Mouse (Mus musculus) right cerebral cortex, postnatal 4 days (tissue): ENCODE data around the gene Igfbp5.

Source experiments
- DNase-seq: peaks from one replicate; pipeline ENCODE4 v3.0.0-alpha.2; 2022

Igfbp5 gene

GRCm38 (mm10) chr1:72839791-72840190 lies 34.9 kb downstream of the Igfbp5 start:
- DNase-seq: no peak

DNA sequence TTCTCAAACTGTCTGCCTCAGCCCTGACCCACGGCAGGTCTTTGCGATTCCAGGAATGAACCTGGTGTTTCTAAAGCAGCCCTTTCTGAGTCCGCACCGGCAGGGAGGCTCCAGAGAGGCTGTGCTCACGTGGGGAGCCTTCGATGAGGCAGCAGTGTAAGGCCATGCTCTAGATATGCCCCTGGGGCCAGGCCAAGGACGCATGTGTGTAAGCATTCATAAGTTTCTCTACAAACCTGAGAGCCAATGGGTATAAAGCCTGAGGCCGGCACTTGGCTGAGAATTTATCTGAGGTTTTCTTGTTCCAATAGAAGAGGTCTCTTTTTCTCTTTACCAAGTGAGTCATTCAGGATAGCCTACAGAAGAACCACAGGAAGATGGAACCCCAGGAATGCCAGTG lies 35.3 kb downstream of the Igfbp5 start:
- DNase-seq: no peak

- no peak for DNase-seq
These were observed 41.1 kb downstream of the Igfbp5 start for GRCm38 (mm10) chr1:72833563-72833962.

DNA sequence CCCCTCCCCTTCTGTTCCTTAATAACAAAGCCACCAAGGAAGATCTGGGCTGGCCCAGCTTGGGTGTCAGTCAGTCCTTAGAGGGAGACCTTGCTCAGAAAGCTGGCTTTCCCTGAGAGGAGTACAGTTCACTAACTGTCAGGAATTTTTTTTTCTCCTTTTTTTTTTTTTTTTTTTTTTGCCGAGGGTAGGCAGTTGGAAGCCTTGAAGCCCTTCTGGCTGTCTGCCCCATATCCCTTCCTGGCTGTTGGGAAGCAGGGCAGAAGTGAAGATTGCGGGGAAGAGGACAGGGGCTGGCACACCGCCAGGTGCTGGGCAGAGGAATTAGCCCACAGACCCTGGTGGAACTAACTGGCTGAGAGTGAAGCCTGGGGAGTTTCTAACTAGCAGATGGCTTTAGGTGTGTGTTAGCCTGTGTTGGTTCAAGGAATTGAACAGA lies 42.0 kb downstream of the Igfbp5 start:
- no peak for DNase-seq

- no peak for DNase-seq
These were observed 44.2 kb downstream of the Igfbp5 start for GRCm38 (mm10) chr1:72830485-72830884.

DNA sequence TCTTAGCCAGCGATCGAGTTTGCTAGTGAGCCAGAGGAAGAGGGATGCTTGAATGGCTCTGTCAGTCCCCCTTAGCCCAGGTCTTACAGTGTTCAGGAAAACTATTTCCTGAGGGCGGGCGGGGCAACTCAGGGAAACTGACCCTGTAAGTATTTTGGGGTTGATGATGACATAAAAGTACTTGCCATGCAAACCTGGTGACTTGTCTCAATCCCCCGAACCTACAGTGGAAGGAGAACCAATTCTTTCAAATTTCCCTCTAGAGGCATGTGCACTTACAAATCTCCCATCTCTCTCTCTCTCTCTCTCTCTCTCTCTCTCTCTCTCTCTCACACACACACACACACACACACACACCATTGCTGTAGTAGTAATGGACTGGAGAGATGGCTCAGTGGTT lies 45.8 kb downstream of the Igfbp5 start:
- no peak for DNase-seq

- peak; percentile 28 for DNase-seq
These were observed 47.0 kb downstream of the Igfbp5 start for GRCm38 (mm10) chr1:72827411-72828315.

GRCm38 (mm10) chr1:72826931-72827330 lies 47.8 kb downstream of the Igfbp5 start:
- DNase-seq: no peak

- DNase-seq: no peak
These were observed 48.2 kb downstream of the Igfbp5 start for GRCm38 (mm10) chr1:72826446-72826845.

- DNase-seq: no peak
These were observed 48.8 kb downstream of the Igfbp5 start for GRCm38 (mm10) chr1:72825921-72826320.

- no peak for DNase-seq
These were observed 49.4 kb downstream of the Igfbp5 start for GRCm38 (mm10) chr1:72825286-72825685.

DNA sequence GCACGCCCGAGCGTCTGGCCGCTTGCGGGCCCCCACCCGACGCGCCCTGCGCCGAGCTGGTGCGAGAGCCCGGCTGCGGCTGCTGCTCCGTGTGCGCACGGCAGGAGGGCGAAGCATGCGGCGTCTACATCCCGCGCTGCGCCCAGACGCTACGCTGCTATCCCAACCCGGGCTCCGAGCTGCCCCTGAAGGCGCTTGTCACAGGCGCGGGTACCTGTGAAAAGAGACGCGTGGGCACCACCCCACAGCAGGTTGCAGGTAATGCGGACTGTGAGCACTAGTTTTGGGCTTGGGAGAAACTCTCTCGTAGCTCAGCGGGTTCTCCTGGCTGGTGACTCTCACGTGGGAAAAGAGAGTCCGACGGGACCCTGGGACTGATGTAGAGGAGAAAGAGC lies 50.0 kb downstream of the Igfbp5 start:
- peak; percentile 49 for DNase-seq

GRCm38 (mm10) chr1:72823751-72824706 lies 50.7 kb downstream of the Igfbp5 start, which contains the start of gene Igfbp2:
Gene Igfbp2, plus strand, starts transcription at chr1:72824503.
- DNase-seq: peak; percentile 69

DNA sequence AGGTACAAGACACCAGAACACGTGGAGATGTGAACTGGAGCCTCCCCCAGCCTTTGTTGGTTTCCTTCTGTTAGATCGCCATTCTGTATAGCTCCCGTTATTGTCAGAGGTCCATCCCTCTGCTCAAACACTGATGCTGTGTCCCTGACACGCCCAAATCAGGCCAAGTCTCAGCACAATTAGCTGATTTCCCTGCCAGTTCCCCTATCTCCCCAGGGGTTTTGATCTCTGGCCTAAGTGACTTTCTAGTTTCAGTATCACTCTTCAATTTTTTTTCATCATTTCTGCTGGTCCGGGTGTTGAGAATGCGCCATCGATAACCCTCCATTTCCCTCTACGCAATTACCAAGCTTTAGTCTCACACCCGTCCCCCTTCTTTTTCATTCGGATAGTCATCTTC lies 51.8 kb downstream of the Igfbp5 start:
- DNase-seq: no peak

DNA sequence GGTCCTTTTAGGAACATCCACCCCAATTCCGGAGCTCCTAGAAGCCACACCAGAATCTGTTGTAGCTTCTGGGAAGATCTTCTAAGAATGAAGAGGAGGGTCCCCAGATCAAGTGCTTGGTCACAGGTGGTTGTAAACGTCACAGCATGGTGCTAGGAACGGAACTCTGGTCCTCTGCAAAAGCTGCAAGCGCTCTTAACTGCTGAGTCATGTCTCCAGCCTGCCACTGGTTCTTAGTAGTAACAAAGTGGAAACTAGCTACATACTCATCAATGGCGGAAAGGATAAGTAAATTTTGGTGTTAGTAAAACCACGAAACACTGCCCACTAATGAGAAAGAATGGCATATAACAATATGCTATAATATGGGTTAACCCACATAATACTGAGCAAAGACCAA lies 54.7 kb downstream of the Igfbp5 start:
- DNase-seq: no peak

- DNase-seq: no peak
These were observed 59.1 kb downstream of the Igfbp5 start for GRCm38 (mm10) chr1:72815616-72816015.

GRCm38 (mm10) chr1:72815184-72815583 lies 59.5 kb downstream of the Igfbp5 start:
- no peak for DNase-seq

DNA sequence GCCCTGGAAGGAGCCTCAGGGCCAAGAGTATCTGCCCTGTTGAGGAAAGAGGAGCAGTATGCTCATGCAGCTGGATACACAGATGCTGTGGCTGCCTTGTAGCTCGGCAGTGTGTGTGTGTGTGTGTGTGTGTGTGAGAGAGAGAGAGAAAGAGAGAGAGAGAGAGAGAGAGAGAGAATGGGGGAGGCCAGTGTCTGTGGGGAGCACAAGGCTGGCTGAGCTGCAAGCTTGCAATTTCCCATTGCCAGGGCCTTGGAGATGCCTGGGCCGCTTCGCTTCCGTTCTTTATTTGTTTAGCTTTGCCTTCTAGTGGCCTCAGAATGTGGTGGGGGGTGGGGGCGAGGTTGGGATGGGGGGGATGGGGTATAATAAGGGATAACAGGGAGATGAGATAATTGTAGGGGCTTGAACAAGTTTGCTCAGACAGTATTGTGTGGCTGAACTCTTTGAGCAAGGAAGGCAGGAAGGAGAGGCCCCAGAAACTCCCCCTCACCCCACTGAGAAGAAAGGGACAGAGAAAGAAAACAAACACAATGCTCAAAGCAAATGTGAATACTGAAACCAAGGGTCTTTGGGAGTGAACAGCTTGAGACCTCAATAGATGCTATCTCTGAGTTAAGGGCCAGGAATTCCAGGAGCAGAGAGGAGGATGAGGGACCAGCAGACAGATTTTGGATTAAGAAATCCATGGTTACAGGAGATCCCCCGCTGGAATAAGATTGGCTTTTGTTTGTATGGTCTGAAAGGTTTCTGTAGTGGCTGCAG lies 60.9 kb downstream of the Igfbp5 start:
- DNase-seq: no peak

GRCm38 (mm10) chr1:72813089-72813638 lies 61.5 kb downstream of the Igfbp5 start:
- no peak for DNase-seq

GRCm38 (mm10) chr1:72811061-72811460 lies 63.6 kb downstream of the Igfbp5 start:
- DNase-seq: no peak

GRCm38 (mm10) chr1:72809951-72810675 lies 64.6 kb downstream of the Igfbp5 start:
- DNase-seq: no peak

DNA sequence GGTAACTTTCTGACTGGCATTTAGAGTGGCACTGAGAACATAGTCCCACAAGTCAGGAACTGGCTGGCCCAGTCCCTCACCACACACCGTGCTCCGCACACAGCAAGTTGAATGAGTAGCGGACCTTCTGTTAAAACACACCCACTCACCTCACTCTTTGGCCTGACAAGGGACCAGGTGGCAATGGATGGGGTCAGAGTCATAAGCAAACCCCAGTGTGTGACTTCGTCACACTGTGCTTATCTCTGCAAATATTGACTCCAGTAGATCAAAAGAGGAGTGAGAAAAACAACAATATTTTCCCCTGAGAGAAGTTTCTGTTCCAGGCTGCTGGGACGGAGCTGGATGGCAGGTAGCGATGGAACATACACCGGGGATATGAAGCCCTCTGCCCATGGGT lies 65.4 kb downstream of the Igfbp5 start:
- no peak for DNase-seq
